Mouse (Mus musculus) liver, adult 2 months (tissue): ENCODE results near the gene Os9.

ENCODE experiments used
- CTCF ChIP-seq: fragments of 200-500 bp; IDR thresholded peaks from 2 replicates; pipeline ENCODE4 v1.5.1; 2011; ENCODE audit warnings: low read depth, low read length, control low read depth
- POLR2A ChIP-seq: fragments of 200-500 bp; IDR thresholded peaks from 2 replicates; pipeline ENCODE4 v1.6.1; 2011; ENCODE audit warnings: low read length, control low read depth; ENCODE audit not compliant: insufficient read depth; ENCODE audit errors: extremely low read depth

DNA sequence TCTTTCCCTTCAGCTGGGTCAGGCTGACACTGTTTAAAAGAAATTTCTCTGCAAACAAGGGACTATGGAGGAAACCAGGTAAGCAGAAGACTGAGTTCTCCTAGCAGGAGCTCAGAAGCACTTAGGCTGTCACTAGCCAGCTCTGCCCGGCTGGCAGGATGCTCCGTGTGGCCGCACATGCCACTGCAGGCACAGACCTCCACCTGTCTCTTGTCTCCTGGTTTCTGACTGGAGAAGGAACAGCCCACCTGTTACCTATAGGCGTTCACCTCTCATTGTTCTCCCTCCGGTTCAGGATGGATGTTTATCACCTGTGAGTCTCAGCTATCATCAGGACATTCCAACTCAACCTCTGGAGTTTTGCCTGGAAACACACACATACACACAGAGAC, 37.0 kb downstream of the Os9 start:
- TF ChIP-seq POLR2A (no peak), CTCF (no peak)
